Mouse (Mus musculus): Measurements from ENCODE around the gene Smoc2. TPM values are rescaled to one million over a fixed set of nuclear protein-coding genes. Genes with fewer than 3 reads are reported as not detected.

The Smoc2 gene
- polyA plus RNA-seq, 1 experiment from 2014 or later, result 40.0 TPM

GRCm38 (mm10) chr17:14371606-14372005 lies 92.3 kb downstream of the Smoc2 start:
- Histone ChIP-seq H3K4me3 (ENCODE audit: low read depth, low read length) (no peak overlapping the region), H3K9ac (replicated peaks) (no peak overlapping the region), H3K27ac (ENCODE audit: low read depth) (no peak overlapping the region), H3K36me3 (replicated peaks; ENCODE audit: insufficient read depth, low read length) (no peaks in the 10 kb centered on the region), H3K27me3 (ENCODE audit: insufficient read depth, low read length) (no peaks in the 10 kb centered on the region), H3K4me2 (ENCODE audit: low read depth, low read length) (no peak overlapping the region), H3K4me1 (ENCODE audit: insufficient read depth) (peaks cover 10% of the 10 kb centered on the region; the same call in 1 of the 2 replicates), H3K9me3 (ENCODE audit: low read length) (no peaks in the 10 kb centered on the region)
- ATAC-seq (peak; percentile 97), DNase-seq (peak; percentile 74)
- no peak for TF ChIP-seq EP300 (IDR thresholded peaks at IDR 0.05; ENCODE audit: low read depth)
- no peak for TF ChIP-seq CTCF (IDR thresholded peaks at IDR 0.05; ENCODE audit: low read depth)
- WGBS (ENCODE audit: insufficient replicate concordance), result 34% methylated on average over 6 of the region's 6 CpGs

GRCm38 (mm10) chr17:14372324-14373145 lies 93.2 kb downstream of the Smoc2 start:
- WGBS (ENCODE audit: insufficient replicate concordance), result 79% methylated on average over 25 of the region's 25 CpGs
- no peak for ATAC-seq

GRCm38 (mm10) chr17:14378692-14379446 lies 99.6 kb downstream of the Smoc2 start:
- Histone ChIP-seq H3K4me1 (ENCODE audit: insufficient read depth) (peaks cover 6% of the 10 kb centered on the region; the same call in 1 of the 2 replicates), H3K36me3 (replicated peaks; ENCODE audit: insufficient read depth, low read length) (no peaks in the 10 kb centered on the region), H3K9me3 (ENCODE audit: low read length) (no peaks in the 10 kb centered on the region), H3K27me3 (ENCODE audit: insufficient read depth, low read length) (no peaks in the 10 kb centered on the region), H3K27ac (ENCODE audit: low read depth) (no peak overlapping the region), H3K4me3 (ENCODE audit: low read depth, low read length) (no peak overlapping the region), H3K9ac (replicated peaks) (no peak overlapping the region), H3K4me2 (ENCODE audit: low read depth, low read length) (no peak overlapping the region)
- TF ChIP-seq EP300 (IDR thresholded peaks at IDR 0.05; ENCODE audit: low read depth) (no peak), CTCF (IDR thresholded peaks at IDR 0.05; ENCODE audit: low read depth) (no peak)
- ATAC-seq (no peak), DNase-seq (no peak)
- WGBS (ENCODE audit: insufficient replicate concordance), result 67% methylated on average over 17 of the region's 17 CpGs

More at GRCm38 (mm10) chr17:14372324-14373145, 93.2 kb downstream of the Smoc2 start:
- Histone ChIP-seq H3K36me3 (replicated peaks; ENCODE audit: insufficient read depth, low read length) (no peaks in the 10 kb centered on the region), H3K9ac (replicated peaks) (no peak overlapping the region), H3K4me1 (ENCODE audit: insufficient read depth) (peaks cover 10% of the 10 kb centered on the region; the same call in 1 of the 2 replicates), H3K9me3 (ENCODE audit: low read length) (no peaks in the 10 kb centered on the region), H3K4me2 (ENCODE audit: low read depth, low read length) (no peak overlapping the region), H3K4me3 (ENCODE audit: low read depth, low read length) (no peak overlapping the region), H3K27ac (ENCODE audit: low read depth) (no peak overlapping the region), H3K27me3 (ENCODE audit: insufficient read depth, low read length) (no peaks in the 10 kb centered on the region)
- no peak for DNase-seq
- TF ChIP-seq EP300 (IDR thresholded peaks at IDR 0.05; ENCODE audit: low read depth) (no peak), CTCF (IDR thresholded peaks at IDR 0.05; ENCODE audit: low read depth) (no peak)

- ATAC-seq (no peak), DNase-seq (no peak)
- H3K27ac ChIP-seq (ENCODE audit: low read depth), result no peak overlapping the region
- no peaks in the 10 kb centered on the region for H3K9me3 ChIP-seq (ENCODE audit: low read length)
- no peaks in the 10 kb centered on the region for H3K36me3 ChIP-seq (replicated peaks; ENCODE audit: insufficient read depth, low read length)
- 80% methylated on average over 2 of the region's 2 CpGs for WGBS (ENCODE audit: insufficient replicate concordance)
- no peak overlapping the region for H3K4me3 ChIP-seq (ENCODE audit: low read depth, low read length)
- TF ChIP-seq CTCF (IDR thresholded peaks at IDR 0.05; ENCODE audit: low read depth), result no peak
- no peaks in the 10 kb centered on the region for H3K27me3 ChIP-seq (ENCODE audit: insufficient read depth, low read length)
- no peak overlapping the region for H3K9ac ChIP-seq (replicated peaks)
- peaks cover 6% of the 10 kb centered on the region; the same call in 1 of the 2 replicates for H3K4me1 ChIP-seq (ENCODE audit: insufficient read depth)
- no peak overlapping the region for H3K4me2 ChIP-seq (ENCODE audit: low read depth, low read length)
Observed at GRCm38 (mm10) chr17:14379518-14379917, 100.2 kb downstream of the Smoc2 start.

DNA sequence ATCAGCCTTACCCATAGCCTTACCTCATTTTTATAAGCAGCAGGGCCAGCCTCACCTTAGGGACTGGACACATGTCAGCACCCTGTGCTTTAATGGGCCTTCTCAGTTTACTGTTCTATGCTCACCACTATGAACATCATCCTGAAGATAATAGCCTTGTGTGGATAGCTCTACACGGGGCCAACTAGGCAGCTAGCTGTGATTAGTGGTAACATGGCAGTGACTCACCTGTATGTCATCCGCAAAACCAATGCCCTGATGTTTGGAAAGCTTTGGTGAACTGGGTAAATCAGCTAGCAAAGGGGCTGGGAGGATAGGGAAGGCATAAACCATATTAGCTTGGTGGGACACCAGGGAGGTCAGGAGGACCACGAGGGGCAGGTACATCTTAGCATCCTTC lies 100.7 kb downstream of the Smoc2 start:
- no peak overlapping the region for H3K27ac ChIP-seq (ENCODE audit: low read depth)
- H3K4me2 ChIP-seq (ENCODE audit: low read depth, low read length), result no peak overlapping the region
- H3K36me3 ChIP-seq (replicated peaks; ENCODE audit: insufficient read depth, low read length), result no peaks in the 10 kb centered on the region
- DNase-seq, result no peak
- H3K27me3 ChIP-seq (ENCODE audit: insufficient read depth, low read length), result no peaks in the 10 kb centered on the region
- H3K9me3 ChIP-seq (ENCODE audit: low read length), result no peaks in the 10 kb centered on the region
- peaks cover 6% of the 10 kb centered on the region; the same call in 1 of the 2 replicates for H3K4me1 ChIP-seq (ENCODE audit: insufficient read depth)
- 62% methylated on average over 3 of the region's 3 CpGs for WGBS (ENCODE audit: insufficient replicate concordance)
- no peak for ATAC-seq
- no peak overlapping the region for H3K9ac ChIP-seq (replicated peaks)
- no peak overlapping the region for H3K4me3 ChIP-seq (ENCODE audit: low read depth, low read length)
- TF ChIP-seq CTCF (IDR thresholded peaks at IDR 0.05; ENCODE audit: low read depth) (no peak), EP300 (IDR thresholded peaks at IDR 0.05; ENCODE audit: low read depth) (no peak)

- Histone ChIP-seq H3K4me3 (ENCODE audit: low read depth, low read length) (no peak overlapping the region), H3K36me3 (replicated peaks; ENCODE audit: insufficient read depth, low read length) (no peaks in the 10 kb centered on the region), H3K9ac (replicated peaks) (no peak overlapping the region), H3K9me3 (ENCODE audit: low read length) (no peaks in the 10 kb centered on the region), H3K27ac (ENCODE audit: low read depth) (no peak overlapping the region), H3K4me1 (ENCODE audit: insufficient read depth) (peaks cover 6% of the 10 kb centered on the region; the same call in 1 of the 2 replicates), H3K27me3 (ENCODE audit: insufficient read depth, low read length) (no peaks in the 10 kb centered on the region), H3K4me2 (ENCODE audit: low read depth, low read length) (no peak overlapping the region)
- WGBS (ENCODE audit: insufficient replicate concordance), result 75% methylated on average over 12 of the region's 12 CpGs
- DNase-seq (no peak), ATAC-seq (no peak)
- TF ChIP-seq EP300 (IDR thresholded peaks at IDR 0.05; ENCODE audit: low read depth) (no peak), CTCF (IDR thresholded peaks at IDR 0.05; ENCODE audit: low read depth) (no peak)
Observed at GRCm38 (mm10) chr17:14380526-14380925, 101.2 kb downstream of the Smoc2 start.
